Mouse (Mus musculus) G1E (cell line): ENCODE results near the gene Neurog1.

Source experiments
- CTCF ChIP-seq: IDR thresholded peaks from 2 replicates; pipeline ENCODE4 v1.5.1; 2012; ENCODE audit warnings: low read depth, low read length, inconsistent platforms, mixed read lengths
- GATA1 ChIP-seq: IDR thresholded peaks from 2 replicates; pipeline ENCODE4 v1.6.1; 2012; ENCODE audit warnings: borderline replicate concordance, low read length, inconsistent platforms, mixed read lengths
- GATA2 ChIP-seq: IDR thresholded peaks from 2 replicates; pipeline ENCODE4 v1.6.1; 2012; ENCODE audit warnings: low read depth, low read length, inconsistent platforms, borderline replicate concordance
- POLR2AphosphoS5 ChIP-seq: IDR thresholded peaks from 2 replicates; pipeline ENCODE4 v1.6.1; 2012; ENCODE audit warnings: low read depth, low read length, inconsistent platforms; ENCODE audit not compliant: insufficient replicate concordance
- TAL1 ChIP-seq: conservative IDR thresholded peaks from 2 replicates; pipeline ENCODE4 v1.6.1; 2012; ENCODE audit warnings: low read depth, low read length, inconsistent platforms, mixed read lengths

DNA sequence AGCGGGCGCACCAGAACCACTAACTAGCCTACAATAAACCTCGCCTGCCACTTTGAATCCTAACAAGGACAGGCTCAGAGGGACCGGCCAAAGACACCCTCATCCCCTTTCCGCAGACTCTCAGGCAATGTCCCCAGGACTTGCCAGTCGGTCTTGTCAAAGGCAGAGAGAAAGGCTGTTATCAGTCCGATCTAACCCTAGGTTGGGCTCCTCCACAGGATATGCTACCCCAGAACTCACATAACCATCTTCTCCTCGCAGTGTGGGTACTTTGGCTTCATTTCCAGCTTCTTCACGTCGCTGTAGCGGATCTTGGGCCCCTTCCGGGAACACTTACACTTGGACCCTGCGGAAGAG is 43.6 kb upstream of the Neurog1 start:
- TF ChIP-seq CTCF (no peak), GATA1 (no peak), POLR2AphosphoS5 (no peak), TAL1 (no peak), GATA2 (no peak)
